In genomic region chr12:17018468-17018867, GRCm38 (mm10) we compare ENCODE assay signal across 8 mouse cellular contexts. TPM values are rescaled to one million over a fixed set of nuclear protein-coding genes. Genes with fewer than 3 reads are reported as not detected.
DNase-seq lines count a peak whose midpoint lies in the region.

No protein-coding gene starts in this region.

- DNase-seq in gastrocnemius, adult 18-20 months (ENCODE audit: low spot score): peak; percentile 36
- DNase-seq in gastrocnemius, postnatal 25 days: no peak
- DNase-seq in ovary, postnatal 36 days (ENCODE audit: low spot score): peak; percentile 46
- no peak for DNase-seq in ovary, adult 18-20 months (ENCODE audit: low spot score)
- DNase-seq in brain, adult 2 months (ENCODE audit: low read depth, low spot score): peak; percentile 68
- DNase-seq in kidney, postnatal 10 days: peak; percentile 79
- DNase-seq in lung, postnatal 25 days (ENCODE audit: low spot score): peak; percentile 47
- DNase-seq in thymus, postnatal 0 days (ENCODE audit: low spot score): peak; percentile 52

RNA-seq across cellular contexts. Expression of gene 2410004P03Rik, which starts 6.9 kb away (rescaled TPM):
- not detected for total RNA-seq in gastrocnemius, adult 18-20 months (2021)
- not detected for total RNA-seq in gastrocnemius, postnatal 25 days (2021)
- 1.2 and 1.3 TPM in 2 replicates for polyA plus RNA-seq in thymus, postnatal 0 days (2015; fragmentation: Nextera tagmentation; extraction: Ambion mirVana)

RNA-seq across cellular contexts. Expression of gene Pqlc3, which starts 18.3 kb away (rescaled TPM):
- 1 to 10 TPM; 1.2 to 1.9 TPM for total RNA-seq in gastrocnemius, adult 18-20 months (2021)
- 1 to 10 TPM; 1.4 to 1.5 TPM for total RNA-seq in gastrocnemius, postnatal 25 days (2021)
- 23.8 and 28.4 TPM in 2 replicates for polyA plus RNA-seq in thymus, postnatal 0 days (2015; fragmentation: Nextera tagmentation; extraction: Ambion mirVana)

Comparison
In these comparisons a context has a peak if more than half of its experiments do, and no peak if none do; other contexts are left out.
1. DNase-seq: peak in gastrocnemius, adult 18-20 months (single experiment), ovary, postnatal 36 days (single experiment), brain, adult 2 months (single experiment), kidney, postnatal 10 days (single experiment), lung, postnatal 25 days (single experiment) and thymus, postnatal 0 days (single experiment); none in gastrocnemius, postnatal 25 days (single experiment) and ovary, adult 18-20 months (single experiment).